Mouse (Mus musculus) CH12.LX (cell line): ENCODE measurements at regions not wholly inside any gene's neighbourhood (a gene's known extent, or its start where the extent isn't known, plus 50 kb on each side); places are given as distances from the start of the nearest gene placed in this dataset.

ENCODE experiments used
- CTCF ChIP-seq, 2 experiments: IDR thresholded peaks in 1 of 2; conservative IDR thresholded peaks in 1 of 2; 2 replicates each; pipeline ENCODE4 v1.5.1; 2011 to 2012; ENCODE audit warnings: low read depth in 2 of 2, low read length in 2 of 2, improper control_type of control experiment in 1 of 2, inconsistent platforms in 1 of 2, mild to moderate bottlenecking in 1 of 2, moderate library complexity in 1 of 2
- ETS1 ChIP-seq: conservative IDR thresholded peaks from 2 replicates; pipeline ENCODE4 v1.6.1; 2012; ENCODE audit warnings: low read depth, mild to moderate bottlenecking, inconsistent platforms, low read length, improper control_type of control experiment, moderate library complexity
- JUND ChIP-seq: conservative IDR thresholded peaks from 2 replicates; pipeline ENCODE4 v1.6.1; 2011; ENCODE audit warnings: low read depth, low read length, improper control_type of control experiment
- MAX ChIP-seq: IDR thresholded peaks from 2 replicates; pipeline ENCODE4 v1.6.1; 2011; ENCODE audit warnings: low read length, improper control_type of control experiment
- MEF2A ChIP-seq: IDR thresholded peaks from 2 replicates; pipeline ENCODE4 v1.6.1; 2014; ENCODE audit warnings: low read depth, mild to moderate bottlenecking, inconsistent platforms, low read length, improper control_type of control experiment, borderline replicate concordance
- MYC ChIP-seq: IDR thresholded peaks from 2 replicates; pipeline ENCODE4 v1.6.1; 2011; ENCODE audit warnings: low read depth, mild to moderate bottlenecking, improper control_type of control experiment, low read length
- POLR2A ChIP-seq: IDR thresholded peaks from 2 replicates; pipeline ENCODE4 v1.6.1; 2011; ENCODE audit warnings: low read depth, mild to moderate bottlenecking, improper control_type of control experiment, low read length
- RAD21 ChIP-seq: IDR thresholded peaks from 2 replicates; pipeline ENCODE4 v1.6.1; 2011; ENCODE audit warnings: low read depth, mild to moderate bottlenecking, low read length, improper control_type of control experiment, moderate library complexity
- TCF12 ChIP-seq: IDR thresholded peaks from 2 replicates; pipeline ENCODE4 v1.6.1; 2014; ENCODE audit warnings: low read depth, mild to moderate bottlenecking, inconsistent platforms, low read length, improper control_type of control experiment
- UBTF ChIP-seq: IDR thresholded peaks from 2 replicates; pipeline ENCODE4 v1.6.1; 2012; ENCODE audit warnings: low read depth, mild to moderate bottlenecking, inconsistent platforms, low read length, improper control_type of control experiment, moderate library complexity
- USF1 ChIP-seq: IDR thresholded peaks from 2 replicates; pipeline ENCODE4 v1.6.1; 2014; ENCODE audit warnings: low read depth, mild to moderate bottlenecking, inconsistent platforms, low read length, improper control_type of control experiment
- USF2 ChIP-seq: conservative IDR thresholded peaks from 2 replicates; pipeline ENCODE4 v1.6.1; 2011; ENCODE audit warnings: low read depth, low read length, improper control_type of control experiment

DNA sequence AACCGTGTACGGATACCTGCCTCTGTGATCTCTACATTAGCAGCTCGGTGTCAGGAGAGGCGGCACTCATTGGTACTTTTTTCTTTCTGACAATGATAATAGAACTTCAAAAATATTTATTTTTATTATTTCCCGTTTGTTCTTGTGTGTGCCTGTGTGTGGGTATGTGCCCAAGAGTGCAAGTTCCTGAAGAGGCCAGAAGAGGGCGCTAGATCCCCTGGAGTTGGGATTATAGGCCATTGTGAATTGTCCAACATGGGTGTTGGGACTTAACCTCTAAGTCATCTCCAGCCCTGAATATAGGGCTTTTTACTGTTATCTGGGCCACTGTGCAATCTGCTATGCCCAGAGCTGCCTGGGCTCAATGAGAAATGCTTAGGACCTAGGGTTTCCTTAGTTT, 99.6 kb upstream of the Zc3h12a start:
- TF ChIP-seq MYC, result no peak
- TF ChIP-seq USF2, result no peak
- TF ChIP-seq JUND, result no peak
- TF ChIP-seq ETS1, result no peak
- TF ChIP-seq CTCF (conservative IDR thresholded peaks at IDR 0.05 in 1 of 2, IDR thresholded peaks at IDR 0.05 in 1 of 2; ENCODE audit: low read depth in 2 of 2, low read length in 2 of 2), result no peak
- TF ChIP-seq RAD21, result no peak
- TF ChIP-seq MEF2A, result no peak
- TF ChIP-seq MAX, result no peak
- TF ChIP-seq USF1, result no peak
- no peak for TF ChIP-seq TCF12
- no peak for TF ChIP-seq UBTF
- TF ChIP-seq POLR2A, result no peak
